Mouse (Mus musculus) hindbrain, embryonic 12.5 days (tissue): Measurements from ENCODE around the gene Akap1. TPM values are rescaled to one million over a fixed set of nuclear protein-coding genes. Genes with fewer than 3 reads are reported as not detected.
"Not testable (repeated sequence)": the region's sequence is repeated elsewhere in the genome, so short reads cannot be mapped to it uniquely, and the experiment has no call there.

Experiments
- ATAC-seq: fragments of 200-750 bp; cut with Nextera tagmentation; 2 replicates; pipeline ENCODE4 v1.8.0; 2017; ENCODE audit warnings: moderate TSS enrichment; ENCODE audit not compliant: low FRiP score
- H3K27ac ChIP-seq: fragments of 300-500 bp; sonication (generic); 2 replicates; pipeline ENCODE4 v1.5.1; 2016; ENCODE audit warnings: mild to moderate bottlenecking
- H3K27me3 ChIP-seq: fragments of 300-500 bp; sonication (generic); 2 replicates; pipeline ENCODE4 v1.6.1; 2016; ENCODE audit warnings: mild to moderate bottlenecking
- H3K36me3 ChIP-seq: fragments of 300-500 bp; sonication (generic); 2 replicates; pipeline ENCODE4 v1.6.1; 2016; ENCODE audit warnings: mild to moderate bottlenecking
- H3K4me1 ChIP-seq: fragments of 300-500 bp; sonication (generic); 2 replicates; pipeline ENCODE4 v1.6.1; 2016
- H3K4me2 ChIP-seq: fragments of 300-500 bp; sonication (generic); replicated peaks from 2 replicates; pipeline ENCODE4 v1.6.1; 2016; ENCODE audit warnings: mild to moderate bottlenecking
- H3K4me3 ChIP-seq: fragments of 300-500 bp; sonication (generic); 2 replicates; pipeline ENCODE4 v1.5.1; 2016; ENCODE audit warnings: mild to moderate bottlenecking
- H3K9ac ChIP-seq: fragments of 300-500 bp; sonication (generic); 2 replicates; pipeline ENCODE4 v1.6.1; 2016; ENCODE audit warnings: mild to moderate bottlenecking, moderate library complexity
- H3K9me3 ChIP-seq: fragments of 300-500 bp; sonication (generic); replicated peaks from 2 replicates; pipeline ENCODE4 v1.6.1; 2016; ENCODE audit warnings: mild to moderate bottlenecking
- WGBS: fragments of 180-500 bp; shearing (Covaris S2); methylation state at CpG from one replicate; pipeline ENCODE4 v1.1.7; 2016; 5-methylcytosine and 5-hydroxymethylcytosine counted together
- polyA plus RNA-seq: library from polyadenylated mRNA; unstranded; fragments of >200 nt; fragmentation: Nextera tagmentation; extraction: Ambion mirVana; gene quantifications from 2 replicates; pipeline ENCODE4 v1.2.1, GENCODE M21; 2016

The Akap1 gene
- polyA plus RNA-seq, 1 experiment from 2014 or later = 21.8 TPM

DNA sequence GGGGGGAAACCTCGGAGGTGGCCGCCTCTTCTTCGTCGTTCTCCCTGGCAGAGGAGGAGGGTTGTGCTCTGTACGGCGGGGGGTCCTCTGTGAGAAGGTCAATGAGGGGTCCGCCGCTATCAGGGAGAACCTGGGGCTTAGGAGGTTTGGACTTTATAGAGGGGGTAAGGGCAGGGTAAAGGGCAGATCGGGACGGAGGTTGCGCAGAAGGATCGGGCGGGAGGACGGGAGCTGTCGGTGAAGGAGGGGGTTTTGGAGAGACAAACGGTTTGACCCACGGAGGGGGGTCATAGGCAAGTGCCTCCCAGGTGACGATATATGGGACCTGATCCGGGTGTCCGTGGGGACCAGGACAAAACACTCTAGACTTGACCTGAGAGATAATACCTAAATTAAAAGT lies 30.8 kb upstream of the Akap1 start:
- not testable (repeated sequence) for H3K4me1 ChIP-seq, ATAC-seq, H3K27ac ChIP-seq, H3K4me3 ChIP-seq, H3K27me3 ChIP-seq, H3K36me3 ChIP-seq, H3K4me2 ChIP-seq, H3K9me3 ChIP-seq, H3K9ac ChIP-seq
- 39% methylated on average over 12 of the region's 20 CpGs for WGBS

DNA sequence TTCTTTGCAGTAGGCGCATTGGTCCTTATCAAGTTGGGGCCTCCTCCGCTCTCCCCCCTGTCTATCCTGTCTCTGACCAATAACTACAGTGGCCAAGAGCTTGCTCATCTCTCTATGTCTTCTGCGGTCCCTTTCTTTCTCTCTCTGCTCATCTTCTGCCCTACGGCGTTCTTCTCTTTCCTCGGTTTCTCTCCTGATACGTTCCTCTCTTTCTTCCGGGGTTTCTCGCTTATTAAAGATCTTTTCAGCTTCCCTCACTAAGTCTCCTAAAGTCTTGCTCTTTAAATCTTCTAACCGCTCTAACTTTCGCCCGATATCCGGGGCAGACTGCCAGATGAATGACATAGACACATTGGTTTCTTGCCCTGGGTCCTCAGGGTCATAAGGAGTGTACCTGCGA lies 29.9 kb upstream of the Akap1 start:
- not testable (repeated sequence) for H3K36me3 ChIP-seq, H3K4me1 ChIP-seq, H3K4me2 ChIP-seq, ATAC-seq, H3K9me3 ChIP-seq, H3K4me3 ChIP-seq, H3K9ac ChIP-seq, H3K27ac ChIP-seq, H3K27me3 ChIP-seq
- WGBS = 94% methylated on average over 11 of the region's 14 CpGs

DNA sequence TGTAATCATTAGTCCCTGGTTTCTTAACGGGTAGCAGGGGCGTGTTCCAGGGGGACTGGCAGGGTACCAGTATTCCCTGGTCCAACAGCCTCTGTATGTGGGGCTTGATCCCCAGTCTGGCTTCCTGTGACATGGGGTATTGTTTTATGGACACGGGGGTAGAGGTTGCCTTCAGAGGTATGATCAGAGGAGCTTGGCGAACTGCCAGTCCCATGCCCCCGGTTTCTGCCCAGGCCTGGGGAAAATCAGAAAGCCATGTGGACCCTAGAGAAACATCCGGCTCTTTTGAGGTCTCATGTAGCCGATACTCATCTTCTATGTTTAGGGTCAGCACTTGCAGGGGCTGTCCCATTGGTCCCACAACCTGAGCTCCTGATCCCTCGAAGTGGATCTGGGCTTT lies 29.1 kb upstream of the Akap1 start:
- not testable (repeated sequence) for H3K4me2 ChIP-seq, ATAC-seq, H3K36me3 ChIP-seq, H3K9ac ChIP-seq, H3K4me3 ChIP-seq, H3K27me3 ChIP-seq, H3K4me1 ChIP-seq, H3K27ac ChIP-seq, H3K9me3 ChIP-seq
- 96% methylated on average over 3 of the region's 8 CpGs for WGBS

DNA sequence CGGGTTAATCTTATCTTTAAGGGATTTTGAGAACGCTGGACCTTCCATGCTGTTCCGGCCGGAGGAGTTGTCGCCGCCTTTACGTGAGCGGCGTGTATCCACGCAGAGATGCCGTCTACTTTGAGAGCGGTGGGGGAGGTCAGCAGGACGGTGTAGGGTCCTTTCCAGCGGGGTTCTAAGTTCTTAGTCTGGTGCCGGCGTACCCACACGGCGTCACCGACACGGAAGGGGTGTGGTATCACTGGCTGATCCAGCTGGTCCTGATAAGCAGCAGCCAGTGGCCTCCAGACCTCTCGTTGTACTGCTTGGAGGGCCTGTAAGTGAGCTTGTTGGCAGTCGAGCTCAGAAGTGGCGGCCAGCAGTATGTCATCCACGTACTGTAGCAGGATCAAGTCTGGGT lies 28.4 kb upstream of the Akap1 start:
- not testable (repeated sequence) for H3K36me3 ChIP-seq, H3K9me3 ChIP-seq, H3K4me2 ChIP-seq, H3K4me3 ChIP-seq, H3K9ac ChIP-seq, H3K4me1 ChIP-seq, H3K27ac ChIP-seq, ATAC-seq, H3K27me3 ChIP-seq
- 94% methylated on average over 22 of the region's 24 CpGs for WGBS

DNA sequence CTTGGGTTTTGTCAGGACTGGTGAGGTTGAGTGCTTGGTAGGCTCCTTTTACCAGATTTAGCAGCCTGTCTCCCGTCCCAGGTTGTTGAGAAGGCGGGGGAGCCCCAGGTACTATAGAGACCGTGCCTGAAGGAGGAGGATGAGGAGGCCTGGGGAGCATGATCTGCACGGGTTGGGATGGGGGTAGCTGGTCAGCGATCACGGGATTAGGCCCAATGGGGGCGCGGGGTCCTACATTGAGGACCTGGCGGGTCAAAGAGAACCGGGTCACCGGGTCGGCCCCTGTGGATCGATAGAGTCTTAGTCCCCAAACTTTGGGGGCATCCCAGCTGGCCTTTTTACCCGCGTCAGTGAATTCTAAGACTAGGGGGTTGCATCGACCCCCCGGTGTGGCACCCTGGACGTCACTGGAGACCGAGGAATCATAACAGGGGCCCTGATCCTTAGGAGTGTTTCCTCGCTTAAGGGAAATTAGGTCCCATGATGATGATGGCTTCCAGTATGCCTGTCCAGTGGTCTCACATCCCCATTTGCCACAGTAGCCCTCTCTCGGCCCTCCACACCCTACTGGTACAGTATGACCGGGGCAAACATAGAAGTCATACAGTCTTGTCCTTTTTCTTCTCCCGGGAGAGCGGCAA lies 27.7 kb upstream of the Akap1 start:
- not testable (repeated sequence) for H3K36me3 ChIP-seq, H3K9me3 ChIP-seq, H3K4me1 ChIP-seq, H3K4me2 ChIP-seq, H3K4me3 ChIP-seq, ATAC-seq, H3K27ac ChIP-seq, H3K27me3 ChIP-seq, H3K9ac ChIP-seq
- WGBS = 95% methylated on average over 20 of the region's 24 CpGs

DNA sequence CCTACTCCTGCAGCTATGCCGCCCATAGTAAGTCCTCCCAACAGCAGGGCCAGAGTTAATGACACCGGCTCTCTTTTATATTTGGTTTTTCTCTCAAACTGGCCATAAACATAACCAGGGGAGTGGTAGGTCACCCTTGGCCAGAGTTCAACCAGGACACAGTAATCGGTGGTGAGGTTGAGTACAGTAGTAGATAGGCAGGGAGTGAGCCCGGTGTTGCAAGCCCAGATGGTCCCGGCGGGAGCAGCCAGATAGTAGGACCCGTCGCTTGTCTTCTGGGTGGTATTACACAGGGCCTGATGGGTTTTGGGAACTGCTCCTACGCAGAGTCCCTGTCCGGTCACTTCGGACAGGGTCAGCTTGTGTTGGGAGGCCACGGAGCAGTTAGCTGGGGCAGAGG lies 27.1 kb upstream of the Akap1 start:
- H3K27ac ChIP-seq, H3K4me2 ChIP-seq, H3K9ac ChIP-seq, H3K27me3 ChIP-seq, H3K9me3 ChIP-seq, ATAC-seq, H3K4me3 ChIP-seq, H3K36me3 ChIP-seq, H3K4me1 ChIP-seq: not testable (repeated sequence)
- 99% methylated on average over 9 of the region's 12 CpGs for WGBS

DNA sequence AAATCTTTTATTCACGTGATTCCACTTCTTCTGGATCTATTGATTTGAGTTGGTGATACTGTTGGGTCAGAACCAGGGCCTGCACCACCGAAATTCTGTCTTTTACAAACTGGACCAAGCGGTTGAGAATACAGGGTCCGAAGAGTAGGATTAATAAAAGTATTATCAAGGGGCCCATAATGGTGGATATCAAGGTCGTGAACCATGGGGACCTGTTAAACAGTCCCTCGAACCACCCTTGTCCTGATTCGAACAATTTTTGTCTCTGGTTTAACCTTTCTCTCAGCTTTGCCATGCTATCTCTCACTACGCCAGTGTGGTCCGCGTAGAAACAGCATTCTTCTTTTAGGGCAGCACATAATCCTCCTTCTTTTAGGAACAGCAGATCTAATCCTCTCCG lies 26.5 kb upstream of the Akap1 start:
- H3K27ac ChIP-seq, H3K4me1 ChIP-seq, H3K9me3 ChIP-seq, ATAC-seq, H3K9ac ChIP-seq, H3K4me3 ChIP-seq, H3K36me3 ChIP-seq, H3K27me3 ChIP-seq, H3K4me2 ChIP-seq: not testable (repeated sequence)
- WGBS = 96% methylated on average over 8 of the region's 11 CpGs

DNA sequence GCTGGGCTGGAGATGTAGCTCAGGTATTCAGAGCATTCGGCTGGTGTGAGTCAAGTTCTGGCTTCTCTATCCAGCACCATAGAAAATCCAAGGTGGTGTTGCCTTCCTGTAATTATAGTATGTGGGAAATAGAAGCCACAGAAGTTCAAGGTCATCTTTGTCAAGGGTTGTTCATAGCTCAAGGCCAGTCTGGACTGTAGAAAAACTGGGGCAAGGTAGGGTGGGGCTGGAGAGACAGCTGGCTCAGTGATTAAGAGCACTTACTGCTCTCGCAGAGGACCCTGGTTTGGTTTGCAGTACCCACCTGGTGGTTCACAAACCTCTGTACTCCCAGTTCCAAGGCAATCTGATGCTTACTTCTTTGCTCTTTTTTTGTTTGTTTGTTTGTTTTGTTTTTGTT lies 24.6 kb upstream of the Akap1 start:
- H3K4me1 ChIP-seq = no peaks in the 10 kb centered on the region
- H3K27ac ChIP-seq = no peak overlapping the region
- no peak overlapping the region for H3K4me3 ChIP-seq
- no peak overlapping the region for H3K4me2 ChIP-seq
- no peaks in the 10 kb centered on the region for H3K9me3 ChIP-seq
- H3K9ac ChIP-seq = no peak overlapping the region
- H3K36me3 ChIP-seq = no peaks in the 10 kb centered on the region
- WGBS = 91% methylated on average over 2 of the region's 2 CpGs
- H3K27me3 ChIP-seq = no peaks in the 10 kb centered on the region
- ATAC-seq = no peak

DNA sequence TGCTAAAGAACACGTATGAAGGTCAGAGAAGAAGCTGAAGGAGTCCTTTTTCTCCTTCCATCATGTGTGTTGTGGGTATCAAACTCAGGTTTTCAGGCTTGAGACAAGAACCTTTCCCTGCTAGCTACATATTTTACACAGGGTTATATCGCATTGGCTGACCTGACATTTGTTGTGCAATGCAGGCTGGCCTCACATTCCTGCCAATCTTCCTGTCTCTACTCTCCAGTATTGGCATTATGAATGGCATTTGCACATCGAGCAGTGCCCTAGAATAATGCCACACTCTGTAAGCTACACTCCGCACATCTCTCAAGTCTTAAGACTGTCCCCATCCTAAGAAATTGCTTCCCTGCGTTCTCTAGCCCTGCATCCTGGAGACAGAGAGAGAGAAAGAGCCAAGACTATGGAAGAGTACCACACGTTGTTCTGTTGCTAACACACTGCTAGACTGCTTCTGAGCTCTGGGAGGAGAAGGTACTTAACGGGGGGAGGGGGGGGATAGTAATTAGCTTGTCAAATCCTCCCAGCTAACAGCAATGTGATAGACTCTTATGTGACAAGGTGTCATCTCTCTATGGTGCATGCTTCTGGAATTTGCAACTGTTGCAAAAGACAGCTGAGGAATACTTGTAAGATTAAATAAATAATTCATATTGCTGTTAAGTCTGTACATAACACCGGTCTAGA lies 20.1 kb upstream of the Akap1 start:
- no peak overlapping the region for H3K27ac ChIP-seq
- no peak overlapping the region for H3K4me3 ChIP-seq
- H3K9me3 ChIP-seq = no peaks in the 10 kb centered on the region
- H3K4me2 ChIP-seq = no peak overlapping the region
- ATAC-seq = no peak
- no peaks in the 10 kb centered on the region for H3K36me3 ChIP-seq
- WGBS = 75% methylated on average over 8 of the region's 8 CpGs
- H3K9ac ChIP-seq = no peak overlapping the region
- no peaks in the 10 kb centered on the region for H3K4me1 ChIP-seq
- no peaks in the 10 kb centered on the region for H3K27me3 ChIP-seq

DNA sequence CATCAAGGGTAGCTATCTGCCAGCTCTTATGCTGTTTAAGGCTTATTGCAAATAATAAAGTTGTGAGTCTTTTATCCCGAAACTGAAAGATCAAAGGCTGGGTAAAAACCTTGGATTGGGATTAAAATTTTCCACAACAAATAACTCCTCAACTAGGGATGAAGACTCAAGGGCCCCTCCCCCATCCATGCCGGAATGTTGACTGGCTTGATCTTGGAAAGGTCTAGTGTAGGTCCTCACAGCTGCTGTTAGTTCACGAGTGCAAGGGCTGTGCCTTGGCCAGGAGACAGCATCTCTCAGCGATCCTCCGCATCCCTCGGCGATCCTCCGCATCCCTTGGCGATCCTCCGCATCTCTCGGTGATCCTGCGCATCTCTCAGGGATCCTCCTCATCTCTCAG lies 13.6 kb upstream of the Akap1 start:
- Histone ChIP-seq H3K9me3 (peaks cover 3% of the 10 kb centered on the region; the same call in 1 of the 2 replicates), H3K4me3 (no peak overlapping the region), H3K4me1 (peaks cover 5% of the 10 kb centered on the region), H3K27me3 (peaks cover 11% of the 10 kb centered on the region), H3K27ac (no peak overlapping the region), H3K36me3 (no peaks in the 10 kb centered on the region), H3K9ac (no peak overlapping the region), H3K4me2 (no peak overlapping the region)
- WGBS = 92% methylated on average over 12 of the region's 12 CpGs
- no peak for ATAC-seq

DNA sequence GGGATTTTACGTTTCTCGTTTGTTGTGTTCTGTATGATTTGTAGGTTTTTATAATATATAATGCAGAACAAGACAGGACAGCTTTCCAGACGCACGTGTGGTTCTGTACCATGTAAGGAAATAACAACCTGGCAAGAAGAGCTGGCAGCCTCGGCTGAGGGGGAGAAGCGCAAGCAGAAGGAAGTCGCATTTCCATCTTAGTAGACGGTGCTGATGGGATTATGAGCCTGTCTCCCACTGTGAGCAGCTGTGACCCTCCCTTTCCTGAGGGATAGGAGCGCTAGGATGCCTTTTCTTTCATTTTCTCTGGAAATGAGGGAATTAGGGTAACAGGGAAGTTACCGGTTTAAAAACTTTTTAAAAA lies 9.3 kb upstream of the Akap1 start:
- Histone ChIP-seq H3K27me3 (peaks cover 15% of the 10 kb centered on the region), H3K4me3 (peak overlapping the region; percentile 23), H3K27ac (no peak overlapping the region), H3K4me2 (peak overlapping the region; percentile 53), H3K4me1 (peaks cover 6% of the 10 kb centered on the region), H3K9ac (0 out of 2 replicates have a peak overlapping the region, but pooled peaks have one; percentile 44), H3K9me3 (peaks cover 3% of the 10 kb centered on the region; the same call in 1 of the 2 replicates), H3K36me3 (no peaks in the 10 kb centered on the region)
- no peak for ATAC-seq
- WGBS = 3% methylated on average over 10 of the region's 10 CpGs

DNA sequence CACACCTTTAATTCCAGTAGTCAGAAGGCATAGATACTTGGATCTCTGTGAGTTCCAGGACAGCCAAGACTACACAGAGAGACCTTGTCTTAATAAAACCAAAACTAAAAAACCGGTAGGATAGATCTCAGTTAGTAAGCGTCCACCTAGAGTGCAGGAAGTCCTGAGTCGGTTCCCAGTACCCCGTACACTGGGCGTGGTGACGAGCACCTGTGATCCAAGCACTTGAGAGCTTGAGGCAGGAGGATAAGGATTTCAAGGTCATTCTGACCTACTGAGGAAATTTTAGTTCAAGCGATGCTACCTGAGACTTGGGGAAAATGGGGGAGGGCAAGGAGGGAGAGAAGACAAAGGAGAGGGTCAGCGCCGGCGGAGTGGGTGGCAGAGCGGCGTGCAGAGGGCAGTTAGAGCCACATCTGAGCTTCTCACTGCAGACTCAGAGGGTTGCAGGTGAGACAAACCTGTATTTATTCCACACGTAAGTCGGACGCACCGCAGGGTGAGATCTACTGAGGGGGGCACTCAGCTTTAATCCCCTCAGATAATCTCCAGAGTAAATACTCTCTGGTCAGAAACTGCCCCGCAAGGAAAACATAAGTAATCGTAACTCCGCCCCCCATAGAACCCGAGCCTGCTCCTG lies 8.8 kb upstream of the Akap1 start:
- Histone ChIP-seq H3K36me3 (no peaks in the 10 kb centered on the region), H3K9ac (peak overlapping the region; percentile 44; the same call in 1 of the 2 replicates), H3K4me3 (peak overlapping the region; percentile 23), H3K4me1 (peaks cover 6% of the 10 kb centered on the region), H3K4me2 (peak overlapping the region; percentile 53), H3K27me3 (peaks cover 15% of the 10 kb centered on the region), H3K27ac (no peak overlapping the region), H3K9me3 (peaks cover 1% of the 10 kb centered on the region; the same call in 1 of the 2 replicates)
- no peak for ATAC-seq
- WGBS = 5% methylated on average over 20 of the region's 20 CpGs

DNA sequence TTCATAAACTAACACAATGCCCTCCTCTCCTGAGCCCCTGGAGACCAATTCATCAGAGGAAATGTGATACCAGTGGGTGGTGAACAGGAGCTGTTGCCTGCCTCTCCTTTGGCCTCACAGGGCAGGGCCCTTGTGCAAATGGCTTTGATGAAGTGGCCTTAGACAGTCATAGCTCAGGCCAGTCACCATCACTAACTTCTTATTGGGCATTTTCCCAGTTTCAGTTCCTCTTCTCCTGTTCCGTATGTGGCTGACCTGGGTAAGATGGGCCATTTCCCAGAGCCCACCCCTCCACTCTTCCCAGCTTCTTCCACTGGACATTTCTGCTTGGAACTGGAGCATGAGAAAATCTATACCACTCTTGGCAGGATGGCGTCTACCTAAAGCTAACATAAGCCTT lies 5.1 kb upstream of the Akap1 start:
- H3K27ac ChIP-seq = no peak overlapping the region
- peaks cover 13% of the 10 kb centered on the region for H3K27me3 ChIP-seq
- H3K4me1 ChIP-seq = peaks cover 6% of the 10 kb centered on the region
- H3K4me3 ChIP-seq = no peak overlapping the region
- no peaks in the 10 kb centered on the region for H3K9me3 ChIP-seq
- ATAC-seq = no peak
- H3K36me3 ChIP-seq = no peaks in the 10 kb centered on the region
- no peak overlapping the region for H3K9ac ChIP-seq
- H3K4me2 ChIP-seq = no peak overlapping the region
- 92% methylated on average over 2 of the region's 2 CpGs for WGBS
